Mouse (Mus musculus): ENCODE data around the gene Ttll5. TPM values are rescaled to one million over a fixed set of nuclear protein-coding genes. Genes with fewer than 3 reads are reported as not detected.

Gene Ttll5
- polyA plus RNA-seq, 1 experiment from 2014 or later = 16.1 TPM

DNA sequence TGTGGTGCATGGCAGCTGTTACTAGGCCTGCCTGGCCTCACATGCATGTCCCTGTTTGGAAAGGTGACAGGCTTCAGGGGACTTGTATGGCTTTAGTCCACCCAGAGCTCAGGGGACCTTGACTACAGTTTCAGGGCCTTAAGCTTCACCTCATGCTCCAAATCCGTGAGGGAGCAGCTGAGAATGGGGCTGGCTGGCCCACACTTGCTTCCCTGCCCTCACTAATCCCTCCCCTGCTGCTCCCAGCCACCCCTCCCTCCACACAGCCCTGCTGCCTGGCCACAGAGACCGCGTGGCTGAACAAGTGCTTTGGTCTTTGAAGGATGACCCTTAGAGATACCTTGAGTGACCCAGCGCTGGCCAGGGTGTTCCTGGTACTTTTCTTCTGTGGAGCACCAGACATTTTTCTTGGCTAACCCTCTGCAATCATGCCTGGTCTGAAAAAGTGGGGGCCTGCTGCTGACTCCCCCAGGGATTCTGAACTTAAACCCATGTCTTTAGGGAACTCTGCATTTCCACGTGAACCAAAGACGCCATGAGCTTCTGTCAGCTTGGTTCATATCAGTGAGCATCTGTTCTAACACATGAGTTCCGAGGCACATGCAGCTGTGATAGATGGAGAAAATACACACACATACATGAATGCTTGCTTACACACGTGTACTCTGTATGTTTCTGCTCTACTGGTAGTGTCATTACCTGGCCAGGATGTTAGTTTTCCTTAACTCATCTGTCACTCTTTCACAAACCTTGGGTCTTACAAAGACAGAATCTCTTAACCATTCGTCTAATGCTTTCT lies 212.1 kb downstream of the Ttll5 start:
- H3K9ac ChIP-seq (replicated peaks; ENCODE audit: low read length) = no peak overlapping the region
- 0 out of 2 replicates have a peak, but pooled peaks cover 4% of the 10 kb centered on the region for H3K4me1 ChIP-seq (ENCODE audit: control insufficient read depth, insufficient read depth, low read length)
- no peak overlapping the region for H3K27ac ChIP-seq (replicated peaks; ENCODE audit: low read depth, low read length)
- H3K36me3 ChIP-seq (ENCODE audit: control insufficient read depth, insufficient read depth, low read length) = no peaks in the 10 kb centered on the region
- WGBS = 40% methylated on average over 9 of the region's 9 CpGs
- no peak overlapping the region for H3K4me3 ChIP-seq (replicated peaks; ENCODE audit: low read depth, low read length)
- no peaks in the 10 kb centered on the region for H3K9me3 ChIP-seq (ENCODE audit: control insufficient read depth, low read length)
- no peak for DNase-seq
- no peak for ATAC-seq (ENCODE audit: low FRiP score, low TSS enrichment)
- H3K27me3 ChIP-seq (ENCODE audit: control insufficient read depth, insufficient read depth, low read length) = no peaks in the 10 kb centered on the region
- no peak overlapping the region for H3K4me2 ChIP-seq (ENCODE audit: low read length)

DNA sequence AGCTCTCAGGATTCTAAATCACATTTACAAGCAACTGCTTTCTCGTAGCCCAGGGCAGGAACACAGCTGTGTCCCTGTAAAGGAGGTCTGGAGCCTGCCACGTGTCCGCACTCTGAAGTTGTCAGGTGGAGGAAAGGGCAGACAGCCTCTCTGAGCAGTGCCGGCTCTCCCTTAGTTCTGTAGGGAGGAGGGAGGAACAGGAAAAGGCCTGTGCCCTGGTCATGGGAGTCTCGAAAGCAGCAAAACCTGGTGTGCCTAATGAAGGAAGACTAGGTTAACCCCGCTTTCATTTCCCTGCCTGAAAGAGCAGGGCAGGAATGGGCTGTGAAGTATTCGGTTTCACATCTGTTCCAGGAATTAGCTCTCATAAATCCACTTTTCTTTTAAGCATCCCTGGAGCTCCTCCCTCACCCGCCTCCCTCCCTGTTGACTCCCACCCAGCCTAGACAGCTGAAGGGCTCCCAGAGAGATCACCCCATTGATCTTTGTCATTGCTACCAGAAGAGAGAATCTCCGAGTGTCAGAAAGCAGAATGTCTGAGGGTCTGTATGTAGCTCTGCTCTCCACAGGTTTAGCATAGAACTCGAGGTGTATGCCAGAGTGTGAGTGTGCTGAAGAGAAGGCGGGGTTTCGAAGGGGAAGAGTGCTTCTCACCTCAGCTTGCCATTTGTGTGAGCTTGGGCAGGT lies 212.9 kb downstream of the Ttll5 start:
- no peaks in the 10 kb centered on the region for H3K36me3 ChIP-seq (ENCODE audit: control insufficient read depth, insufficient read depth, low read length)
- 0 out of 2 replicates have a peak, but pooled peaks cover 4% of the 10 kb centered on the region for H3K4me1 ChIP-seq (ENCODE audit: control insufficient read depth, insufficient read depth, low read length)
- no peak overlapping the region for H3K4me3 ChIP-seq (replicated peaks; ENCODE audit: low read depth, low read length)
- no peaks in the 10 kb centered on the region for H3K27me3 ChIP-seq (ENCODE audit: control insufficient read depth, insufficient read depth, low read length)
- H3K9me3 ChIP-seq (ENCODE audit: control insufficient read depth, low read length) = no peaks in the 10 kb centered on the region
- no peak overlapping the region; the same call in 1 of the 2 replicates for H3K9ac ChIP-seq (replicated peaks; ENCODE audit: low read length)
- DNase-seq = peak; percentile 24
- no peak for ATAC-seq (ENCODE audit: low FRiP score, low TSS enrichment)
- H3K4me2 ChIP-seq (ENCODE audit: low read length) = no peak overlapping the region
- 27% methylated on average over 12 of the region's 12 CpGs for WGBS
- H3K27ac ChIP-seq (replicated peaks; ENCODE audit: low read depth, low read length) = no peak overlapping the region; the same call in 1 of the 2 replicates

DNA sequence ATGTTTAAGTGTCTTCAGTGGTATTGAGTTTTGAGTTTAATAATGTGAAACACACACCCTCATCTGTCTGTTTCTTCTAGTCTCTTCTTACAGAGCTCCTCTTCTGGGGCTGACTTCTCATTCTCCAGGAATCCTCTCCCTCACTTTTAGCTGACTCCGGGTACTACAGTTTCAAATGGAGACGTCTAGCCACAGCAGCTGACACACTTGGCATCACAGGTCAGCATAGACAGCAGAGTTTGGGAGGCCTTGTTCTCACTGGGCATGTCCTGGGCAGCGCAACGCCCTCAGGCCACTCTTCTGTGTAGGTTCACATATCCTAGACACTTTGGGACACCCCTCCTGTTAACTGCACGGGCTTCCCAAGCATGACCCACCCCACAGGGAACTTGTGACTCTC lies 214.6 kb downstream of the Ttll5 start:
- DNase-seq (no peak), ATAC-seq (ENCODE audit: low FRiP score, low TSS enrichment) (no peak)
- Histone ChIP-seq H3K9ac (replicated peaks; ENCODE audit: low read length) (no peak overlapping the region), H3K4me1 (ENCODE audit: control insufficient read depth, insufficient read depth, low read length) (0 out of 2 replicates have a peak, but pooled peaks cover 4% of the 10 kb centered on the region), H3K4me3 (replicated peaks; ENCODE audit: low read depth, low read length) (no peak overlapping the region), H3K27ac (replicated peaks; ENCODE audit: low read depth, low read length) (no peak overlapping the region), H3K36me3 (ENCODE audit: control insufficient read depth, insufficient read depth, low read length) (no peaks in the 10 kb centered on the region), H3K9me3 (ENCODE audit: control insufficient read depth, low read length) (0 out of 2 replicates have a peak, but pooled peaks cover 7% of the 10 kb centered on the region), H3K27me3 (ENCODE audit: control insufficient read depth, insufficient read depth, low read length) (no peaks in the 10 kb centered on the region), H3K4me2 (ENCODE audit: low read length) (no peak overlapping the region)
- 85% methylated on average over 5 of the region's 5 CpGs for WGBS

DNA sequence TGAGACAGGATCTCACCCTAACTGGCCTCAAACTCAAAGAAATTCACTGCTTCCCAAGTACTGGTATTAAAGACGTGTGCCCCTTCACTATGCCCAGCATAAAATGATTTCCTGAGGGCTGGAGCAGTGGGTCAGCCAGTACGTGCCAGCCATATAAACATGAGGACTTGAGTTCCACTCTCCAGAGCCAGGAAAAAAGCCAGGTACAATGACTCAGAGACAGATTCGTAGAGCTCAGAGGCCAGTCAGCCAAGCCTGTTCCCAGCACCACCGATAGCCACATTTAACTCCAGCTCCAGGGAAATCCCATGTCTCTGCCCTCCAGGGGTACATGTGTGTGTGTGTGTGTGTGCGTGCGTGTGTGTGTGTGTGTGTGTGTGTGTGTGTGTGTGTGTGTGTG lies 215.3 kb downstream of the Ttll5 start:
- Histone ChIP-seq H3K4me2 (ENCODE audit: low read length) (no peak overlapping the region), H3K36me3 (ENCODE audit: control insufficient read depth, insufficient read depth, low read length) (no peaks in the 10 kb centered on the region), H3K9me3 (ENCODE audit: control insufficient read depth, low read length) (0 out of 2 replicates have a peak, but pooled peaks cover 7% of the 10 kb centered on the region), H3K4me1 (ENCODE audit: control insufficient read depth, insufficient read depth, low read length) (0 out of 2 replicates have a peak, but pooled peaks cover 4% of the 10 kb centered on the region), H3K9ac (replicated peaks; ENCODE audit: low read length) (no peak overlapping the region), H3K27me3 (ENCODE audit: control insufficient read depth, insufficient read depth, low read length) (no peaks in the 10 kb centered on the region), H3K4me3 (replicated peaks; ENCODE audit: low read depth, low read length) (no peak overlapping the region), H3K27ac (replicated peaks; ENCODE audit: low read depth, low read length) (no peak overlapping the region)
- WGBS = 90% methylated on average over 6 of the region's 6 CpGs
- ATAC-seq (ENCODE audit: low FRiP score, low TSS enrichment) (no peak), DNase-seq (no peak)

DNA sequence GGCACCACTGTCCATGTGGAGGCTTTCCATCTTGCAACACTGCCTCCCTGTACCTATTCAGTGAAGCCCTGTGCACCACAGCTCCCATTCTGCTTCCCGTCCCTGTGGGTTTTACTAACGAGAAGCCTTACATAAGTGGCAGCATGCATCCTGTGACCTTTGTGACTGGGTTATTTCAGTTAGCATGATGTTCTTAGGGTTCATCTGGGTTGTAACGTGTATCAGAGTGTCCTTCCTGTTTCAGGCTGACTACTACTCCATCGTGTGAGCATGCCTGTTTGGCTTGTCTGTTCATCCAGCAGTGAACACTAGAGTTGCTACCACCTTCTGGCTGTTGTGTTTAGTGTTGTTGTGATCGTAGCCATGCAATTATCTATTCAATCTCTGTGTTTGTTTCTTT lies 221.7 kb downstream of the Ttll5 start:
- 90% methylated on average over 5 of the region's 5 CpGs for WGBS
- H3K36me3 ChIP-seq (ENCODE audit: control insufficient read depth, insufficient read depth, low read length) = no peaks in the 10 kb centered on the region

DNA sequence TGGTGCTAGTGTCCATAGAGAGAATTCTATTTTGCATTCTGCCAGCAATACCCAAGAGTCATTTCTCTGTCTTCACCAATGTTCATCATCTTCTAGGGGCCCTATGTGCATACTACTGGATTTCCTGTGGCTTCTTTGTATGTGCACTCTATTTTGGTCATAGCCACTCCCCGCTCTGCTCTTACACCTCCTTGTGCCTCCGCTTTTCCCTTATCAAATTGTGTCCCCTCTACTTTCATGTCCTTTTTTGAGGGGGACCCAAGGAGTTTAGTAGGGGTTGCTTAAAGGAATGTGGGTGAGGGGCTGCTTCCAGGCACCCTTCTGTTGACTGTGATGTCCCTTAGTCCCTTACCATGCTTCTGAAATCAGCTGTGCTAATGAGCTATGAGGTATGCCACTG lies 222.3 kb downstream of the Ttll5 start:
- H3K9me3 ChIP-seq (ENCODE audit: control insufficient read depth, low read length) = 0 out of 2 replicates have a peak, but pooled peaks cover 7% of the 10 kb centered on the region
- no peaks in the 10 kb centered on the region for H3K27me3 ChIP-seq (ENCODE audit: control insufficient read depth, insufficient read depth, low read length)
- ATAC-seq (ENCODE audit: low FRiP score, low TSS enrichment) (no peak), DNase-seq (no peak)
- no peak overlapping the region for H3K4me3 ChIP-seq (replicated peaks; ENCODE audit: low read depth, low read length)
- no peak overlapping the region for H3K9ac ChIP-seq (replicated peaks; ENCODE audit: low read length)
- no peak overlapping the region for H3K4me2 ChIP-seq (ENCODE audit: low read length)
- H3K27ac ChIP-seq (replicated peaks; ENCODE audit: low read depth, low read length) = no peak overlapping the region
- 94% methylated on average over 2 of the region's 2 CpGs for WGBS
- H3K4me1 ChIP-seq (ENCODE audit: control insufficient read depth, insufficient read depth, low read length) = no peaks in the 10 kb centered on the region
- H3K36me3 ChIP-seq (ENCODE audit: control insufficient read depth, insufficient read depth, low read length) = no peaks in the 10 kb centered on the region

More for the DNA sequence above, 221.7 kb downstream of the Ttll5 start:
- ATAC-seq (ENCODE audit: low FRiP score, low TSS enrichment) (no peak), DNase-seq (no peak)
- H3K9ac ChIP-seq (replicated peaks; ENCODE audit: low read length) = no peak overlapping the region
- no peak overlapping the region for H3K27ac ChIP-seq (replicated peaks; ENCODE audit: low read depth, low read length)
- no peak overlapping the region for H3K4me3 ChIP-seq (replicated peaks; ENCODE audit: low read depth, low read length)
- no peaks in the 10 kb centered on the region for H3K27me3 ChIP-seq (ENCODE audit: control insufficient read depth, insufficient read depth, low read length)
- 0 out of 2 replicates have a peak, but pooled peaks cover 7% of the 10 kb centered on the region for H3K9me3 ChIP-seq (ENCODE audit: control insufficient read depth, low read length)
- H3K4me1 ChIP-seq (ENCODE audit: control insufficient read depth, insufficient read depth, low read length) = no peaks in the 10 kb centered on the region
- H3K4me2 ChIP-seq (ENCODE audit: low read length) = no peak overlapping the region

DNA sequence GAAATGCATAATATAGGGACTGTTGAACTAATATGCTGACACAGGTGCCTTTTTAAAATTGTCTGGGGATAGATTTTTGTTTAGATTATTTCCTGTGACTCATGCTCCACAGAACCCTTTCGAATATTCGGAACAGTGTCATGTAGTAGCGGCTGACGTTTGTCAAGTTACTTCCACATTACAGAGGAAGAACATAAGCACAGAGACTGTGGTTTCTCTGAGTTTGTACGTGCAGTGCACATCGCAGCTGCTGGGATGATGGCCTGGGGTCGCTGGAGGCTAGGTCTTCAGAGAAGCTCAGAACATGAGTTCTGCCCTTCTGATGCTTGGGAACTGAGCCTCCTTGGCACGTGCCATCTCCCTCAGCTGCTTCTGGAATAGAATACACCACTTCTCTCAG lies 222.9 kb downstream of the Ttll5 start:
- no peak overlapping the region for H3K27ac ChIP-seq (replicated peaks; ENCODE audit: low read depth, low read length)
- DNase-seq (no peak), ATAC-seq (ENCODE audit: low FRiP score, low TSS enrichment) (no peak)
- 86% methylated on average over 8 of the region's 8 CpGs for WGBS
- no peak overlapping the region for H3K9ac ChIP-seq (replicated peaks; ENCODE audit: low read length)
- H3K4me2 ChIP-seq (ENCODE audit: low read length) = no peak overlapping the region
- no peaks in the 10 kb centered on the region for H3K27me3 ChIP-seq (ENCODE audit: control insufficient read depth, insufficient read depth, low read length)
- no peaks in the 10 kb centered on the region for H3K36me3 ChIP-seq (ENCODE audit: control insufficient read depth, insufficient read depth, low read length)
- H3K4me1 ChIP-seq (ENCODE audit: control insufficient read depth, insufficient read depth, low read length) = no peaks in the 10 kb centered on the region
- no peak overlapping the region for H3K4me3 ChIP-seq (replicated peaks; ENCODE audit: low read depth, low read length)
- H3K9me3 ChIP-seq (ENCODE audit: control insufficient read depth, low read length) = 0 out of 2 replicates have a peak, but pooled peaks cover 7% of the 10 kb centered on the region

DNA sequence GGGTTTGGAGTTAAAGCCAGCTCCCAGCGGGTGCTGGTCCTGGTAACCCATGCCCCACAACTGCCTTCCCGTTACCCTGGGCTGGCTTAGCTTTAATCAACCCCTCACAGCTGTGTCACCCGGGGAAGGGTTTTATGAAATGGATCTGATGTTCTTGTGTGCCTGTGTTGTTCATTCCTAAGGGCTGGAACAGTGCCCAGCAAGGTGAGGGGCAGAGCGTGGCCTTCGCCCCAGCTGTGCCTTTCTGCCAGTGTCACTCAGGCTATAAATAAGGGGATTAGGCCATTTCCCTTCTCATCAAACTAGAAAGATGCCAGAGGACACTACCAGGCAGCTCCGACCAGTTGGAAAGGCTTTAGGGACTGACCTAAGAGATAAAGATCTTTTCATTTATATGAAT lies 225.4 kb downstream of the Ttll5 start:
- Histone ChIP-seq H3K4me3 (replicated peaks; ENCODE audit: low read depth, low read length) (no peak overlapping the region), H3K36me3 (ENCODE audit: control insufficient read depth, insufficient read depth, low read length) (no peaks in the 10 kb centered on the region), H3K4me2 (ENCODE audit: low read length) (no peak overlapping the region), H3K27me3 (ENCODE audit: control insufficient read depth, insufficient read depth, low read length) (no peaks in the 10 kb centered on the region), H3K4me1 (ENCODE audit: control insufficient read depth, insufficient read depth, low read length) (no peaks in the 10 kb centered on the region), H3K9ac (replicated peaks; ENCODE audit: low read length) (no peak overlapping the region), H3K9me3 (ENCODE audit: control insufficient read depth, low read length) (no peaks in the 10 kb centered on the region), H3K27ac (replicated peaks; ENCODE audit: low read depth, low read length) (no peak overlapping the region)
- DNase-seq (no peak), ATAC-seq (ENCODE audit: low FRiP score, low TSS enrichment) (no peak)
- WGBS = 48% methylated on average over 6 of the region's 6 CpGs

Measured in midbrain, embryonic 14.5 days (tissue).